Mouse (Mus musculus) cerebellum, postnatal 25 days (tissue): ENCODE data around the gene Spata31.
A peak's percentile ranks its signal among the peaks of the same experiment; 100 is the strongest.

Source experiments
- DNase-seq, 2 experiments: peaks; one replicate each; pipeline ENCODE4 v3.0.0; 2021; ENCODE audit warnings: mixed read lengths in 2 of 2

Gene Spata31

GRCm38 (mm10) chr13:64917191-64917590, at the start of gene Spata31:
Spata31 (plus strand) TSS chr13:64917406.
- no peak for DNase-seq

GRCm38 (mm10) chr13:64903132-64903531, 14.1 kb upstream of the Spata31 start:
- no peak for DNase-seq

GRCm38 (mm10) chr13:64903585-64904208, 13.5 kb upstream of the Spata31 start, which contains the start of gene Cntnap3:
Cntnap3 (minus strand) TSS chr13:64903955.
- peak; percentile 3 to 7 for DNase-seq
